Mouse (Mus musculus): ENCODE measurements at regions not wholly inside any gene's neighbourhood (a gene's known extent, or its start where the extent isn't known, plus 50 kb on each side); places are given as distances from the start of the nearest gene placed in this dataset.
A peak's percentile ranks its signal among the peaks of the same experiment; 100 is the strongest.
"Not testable (repeated sequence)": the region's sequence is repeated elsewhere in the genome, so short reads cannot be mapped to it uniquely, and the experiment has no call there.

- DNase-seq (ENCODE audit: low spot score in 2 of 2), result peak; percentile 78 to 87
Measured at GRCm38 (mm10) chr17:17293932-17294534, 80.1 kb upstream of the Riok2 start.

- DNase-seq (ENCODE audit: low spot score in 2 of 2), result not testable (repeated sequence)
Measured at GRCm38 (mm10) chr17:17295037-17295436, 79.1 kb upstream of the Riok2 start.

GRCm38 (mm10) chr17:17303496-17303895 lies 70.6 kb upstream of the Riok2 start:
- not testable (repeated sequence) for DNase-seq (ENCODE audit: low spot score in 2 of 2)
